ENCODE assay signal across 8 mouse cellular contexts in genomic region chr3:104221156-104221555, GRCm38 (mm10). TPM values are rescaled to one million over a fixed set of nuclear protein-coding genes. Genes with fewer than 3 reads are reported as not detected.
DNase-seq lines count a peak whose midpoint lies in the region; ATAC-seq lines count a peak whose summit lies in the region.

No protein-coding gene starts in this region.

- no peak for ATAC-seq in kidney, embryonic 14.5 days (ENCODE audit: low FRiP score, low TSS enrichment)
- no peak for ATAC-seq in embryonic facial prominence, embryonic 14.5 days (ENCODE audit: low read depth)
- no peak for ATAC-seq in limb, embryonic 13.5 days (ENCODE audit: low FRiP score, low read depth)
- no peak for ATAC-seq in neural tube, embryonic 14.5 days (ENCODE audit: low read depth)

- no peaks in the 10 kb centered on the region for H3K36me3 ChIP-seq in kidney, embryonic 14.5 days (ENCODE audit: control insufficient read depth, insufficient read depth, low read length)
- H3K36me3 ChIP-seq in embryonic facial prominence, embryonic 14.5 days (ENCODE audit: control insufficient read depth, insufficient read depth, low read length) = no peaks in the 10 kb centered on the region
- no peaks in the 10 kb centered on the region for H3K36me3 ChIP-seq in limb, embryonic 13.5 days
- H3K36me3 ChIP-seq in neural tube, embryonic 14.5 days (ENCODE audit: control insufficient read depth, insufficient read depth, low read length) = no peaks in the 10 kb centered on the region

- peak overlapping the region; percentile 90 for H3K4me3 ChIP-seq in kidney, embryonic 14.5 days (ENCODE audit: low read length)
- H3K4me3 ChIP-seq in embryonic facial prominence, embryonic 14.5 days (ENCODE audit: low read depth, low read length) = peak overlapping the region; percentile 87
- H3K4me3 ChIP-seq in limb, embryonic 13.5 days = peak overlapping the region; percentile 81
- peak overlapping the region; percentile 80 for H3K4me3 ChIP-seq in neural tube, embryonic 14.5 days (ENCODE audit: low read depth, low read length)

- peak overlapping the region; percentile 41 for H3K4me2 ChIP-seq in kidney, embryonic 14.5 days (replicated peaks; ENCODE audit: low read depth, low read length)
- H3K4me2 ChIP-seq in embryonic facial prominence, embryonic 14.5 days (ENCODE audit: low read depth, low read length) = peak overlapping the region; percentile 69
- H3K4me2 ChIP-seq in limb, embryonic 13.5 days (replicated peaks) = peak overlapping the region; percentile 65
- H3K4me2 ChIP-seq in neural tube, embryonic 14.5 days (ENCODE audit: low read depth, low read length) = peak overlapping the region; percentile 59

- H3K27me3 ChIP-seq in kidney, embryonic 14.5 days (ENCODE audit: control insufficient read depth, insufficient read depth, low read length) = no peaks in the 10 kb centered on the region
- no peaks in the 10 kb centered on the region for H3K27me3 ChIP-seq in embryonic facial prominence, embryonic 14.5 days (replicated peaks; ENCODE audit: control insufficient read depth, insufficient read depth, low read length)
- H3K27me3 ChIP-seq in limb, embryonic 13.5 days = no peaks in the 10 kb centered on the region
- H3K27me3 ChIP-seq in neural tube, embryonic 14.5 days (ENCODE audit: control insufficient read depth, insufficient read depth, low read length) = no peaks in the 10 kb centered on the region

- peak overlapping the region; percentile 24 for H3K27ac ChIP-seq in kidney, embryonic 14.5 days (ENCODE audit: low read depth, low read length)
- peak overlapping the region; percentile 55 for H3K27ac ChIP-seq in embryonic facial prominence, embryonic 14.5 days (replicated peaks; ENCODE audit: low read depth, low read length)
- H3K27ac ChIP-seq in limb, embryonic 13.5 days = peak overlapping the region; percentile 63
- H3K27ac ChIP-seq in neural tube, embryonic 14.5 days (ENCODE audit: low read depth, low read length) = peak overlapping the region; percentile 2; the same call in 1 of the 2 replicates

- peaks cover 8% of the 10 kb centered on the region; the same call in 1 of the 2 replicates for H3K4me1 ChIP-seq in kidney, embryonic 14.5 days (ENCODE audit: control insufficient read depth, insufficient read depth, low read length)
- 0 out of 2 replicates have a peak, but pooled peaks cover 6% of the 10 kb centered on the region for H3K4me1 ChIP-seq in embryonic facial prominence, embryonic 14.5 days (ENCODE audit: control insufficient read depth, insufficient read depth, low read length)
- peaks cover 24% of the 10 kb centered on the region for H3K4me1 ChIP-seq in limb, embryonic 13.5 days
- no peaks in the 10 kb centered on the region for H3K4me1 ChIP-seq in neural tube, embryonic 14.5 days (ENCODE audit: control insufficient read depth, insufficient read depth, low read length)

- DNase-seq in kidney, postnatal 14 days = no peak
- DNase-seq in embryonic facial prominence, embryonic 14.5 days (ENCODE audit: low spot score) = no peak
- no peak for DNase-seq in urinary bladder, postnatal 4 days (ENCODE audit: low spot score in 2 of 2)
- no peak for DNase-seq in right cerebral cortex, adult 18-20 months
- no peak for DNase-seq in cerebellum, adult 9-10 months

- peak overlapping the region; percentile 49; the same call in 1 of the 2 replicates for H3K9ac ChIP-seq in kidney, embryonic 14.5 days (ENCODE audit: low read depth, low read length)
- peak overlapping the region; percentile 64 for H3K9ac ChIP-seq in embryonic facial prominence, embryonic 14.5 days (ENCODE audit: low read depth, low read length)
- peak overlapping the region; percentile 59 for H3K9ac ChIP-seq in limb, embryonic 13.5 days
- H3K9ac ChIP-seq in neural tube, embryonic 14.5 days (replicated peaks; ENCODE audit: low read depth, low read length) = no peak overlapping the region

- H3K9me3 ChIP-seq in kidney, embryonic 14.5 days (ENCODE audit: control insufficient read depth, low read length) = no peaks in the 10 kb centered on the region
- H3K9me3 ChIP-seq in embryonic facial prominence, embryonic 14.5 days (ENCODE audit: control insufficient read depth, low read length) = no peaks in the 10 kb centered on the region
- H3K9me3 ChIP-seq in limb, embryonic 13.5 days = no peaks in the 10 kb centered on the region
- no peaks in the 10 kb centered on the region for H3K9me3 ChIP-seq in neural tube, embryonic 14.5 days (ENCODE audit: control insufficient read depth, low read length)

- WGBS in kidney, embryonic 14.5 days = 2% methylated on average over 11 of the region's 11 CpGs
- WGBS in embryonic facial prominence, embryonic 14.5 days = 14% methylated on average over 11 of the region's 11 CpGs
- WGBS in limb, embryonic 13.5 days = 7% methylated on average over 11 of the region's 11 CpGs
- WGBS in neural tube, embryonic 14.5 days = 9% methylated on average over 11 of the region's 11 CpGs

RNA-seq across cellular contexts. Expression of gene Magi3, which starts 1.0 kb away (rescaled TPM):
- polyA plus RNA-seq in kidney, embryonic 14.5 days (2014; fragmentation: Nextera tagmentation; extraction: Ambion mirVana) = 5.3 and 9.5 TPM in 2 replicates
- 5.7 and 6.2 TPM in 2 replicates for polyA plus RNA-seq in embryonic facial prominence, embryonic 14.5 days (2014; fragmentation: Nextera tagmentation; extraction: Ambion mirVana)
- 4.1 and 4.3 TPM in 2 replicates for polyA plus RNA-seq in limb, embryonic 13.5 days (2015; fragmentation: Nextera tagmentation; extraction: Ambion mirVana)
- polyA plus RNA-seq in neural tube, embryonic 14.5 days (2014; fragmentation: Nextera tagmentation; extraction: Ambion mirVana) = 10.6 and 11.4 TPM in 2 replicates

Comparison
In these comparisons a context has a peak if more than half of its experiments do, and no peak if none do; other contexts are left out.
1. H3K27ac ChIP-seq: peak in every context shown above with its lines; median percentile 63 in limb, embryonic 13.5 days; 55 in embryonic facial prominence, embryonic 14.5 days; 24 in kidney, embryonic 14.5 days; 2 in neural tube, embryonic 14.5 days.